Mouse (Mus musculus) left cerebral cortex, adult 18-20 months (tissue): Measurements from ENCODE around the gene Pak6. TPM values are rescaled to one million over a fixed set of nuclear protein-coding genes. Genes with fewer than 3 reads are reported as not detected.
A peak's percentile ranks its signal among the peaks of the same experiment; 100 is the strongest.

Source experiments
- DNase-seq, 2 experiments: peaks; one replicate each; pipeline ENCODE4 v3.0.0; 2021 to 2022; ENCODE audit warnings: low spot score in 2 of 2, mixed read lengths in 1 of 2
- total RNA-seq, 2 experiments: library from RNA; stranded (reverse); gene quantifications; 2 replicates each; pipeline ENCODE4 v1.2.3; 2021

The Pak6 gene
- total RNA-seq, 2 experiments from 2014 or later, result 79.7 to 86.4 TPM

- DNase-seq, result no peak
These were observed 33.6 kb downstream of the Pak6 start for GRCm38 (mm10) chr2:118696451-118697308.

DNA sequence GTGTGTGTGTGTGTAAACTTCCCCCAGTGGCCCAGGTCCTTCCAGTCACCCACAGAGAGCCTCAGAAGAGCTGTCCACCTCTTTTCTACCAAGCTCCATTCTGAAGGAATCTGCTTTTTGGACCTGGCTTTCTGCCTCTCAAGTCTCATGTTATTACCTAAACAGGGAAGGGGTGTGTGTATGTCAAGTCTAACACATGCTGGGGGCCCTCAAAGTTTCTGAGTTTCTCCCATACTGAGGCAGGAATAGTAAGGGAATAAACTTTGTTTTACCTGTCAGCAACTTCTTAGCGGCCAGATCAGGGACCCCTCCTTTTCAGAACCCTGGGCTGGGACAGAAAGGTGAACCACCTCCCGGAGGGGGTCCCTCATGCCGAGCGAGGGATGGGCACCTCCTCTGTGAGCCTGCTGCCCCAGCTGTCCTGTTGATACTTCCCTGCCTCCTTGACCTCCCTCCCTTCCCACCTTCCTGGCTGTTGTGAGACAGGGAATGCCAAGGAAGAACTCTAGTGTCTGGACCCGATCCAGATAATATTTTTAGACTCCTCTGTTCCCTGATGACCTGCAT is 34.3 kb downstream of the Pak6 start:
- no peak for DNase-seq

- DNase-seq, result no peak
These were observed 34.9 kb downstream of the Pak6 start for GRCm38 (mm10) chr2:118697955-118698354.

DNA sequence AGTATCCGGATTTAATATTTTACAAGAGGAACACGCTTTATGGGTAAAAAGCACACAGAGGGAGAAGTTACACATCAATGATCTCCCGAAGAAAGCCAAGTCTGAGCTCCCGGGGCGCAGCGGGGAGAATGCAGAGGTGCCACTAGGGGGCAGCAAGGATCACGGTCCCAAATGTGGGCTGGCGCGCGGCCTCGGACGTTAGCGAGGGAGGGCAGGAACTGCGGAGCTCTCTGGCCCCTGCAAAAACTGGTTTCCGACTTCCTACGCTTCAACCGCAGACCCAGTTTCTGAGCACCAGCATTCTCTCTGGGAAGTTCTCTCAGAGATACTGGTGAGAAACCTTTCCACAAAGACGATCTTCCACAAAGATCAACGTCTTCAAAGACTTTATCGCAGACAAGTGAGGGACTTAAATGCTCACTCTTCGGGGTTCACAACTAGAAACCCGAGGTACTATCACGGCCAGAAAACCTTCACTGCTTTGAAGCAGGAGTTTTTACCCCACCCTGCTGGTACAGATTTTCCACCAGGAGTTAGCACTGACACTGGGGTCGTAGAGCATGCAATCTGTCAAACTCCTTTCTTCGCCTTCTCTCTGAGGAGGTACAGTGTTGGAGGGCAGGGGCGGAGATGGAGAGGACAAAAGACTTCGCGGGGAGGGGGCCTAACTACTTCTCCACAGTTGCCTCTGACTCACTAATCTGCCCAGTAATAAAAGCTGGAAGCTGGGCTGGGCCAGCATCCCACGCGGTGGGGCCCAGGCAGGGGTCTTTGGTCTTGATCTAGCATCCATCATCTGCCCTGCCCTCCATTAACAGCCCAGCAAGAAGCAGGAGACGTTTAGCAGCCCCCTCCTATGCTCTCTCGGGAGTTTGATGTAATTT is 37.3 kb downstream of the Pak6 start:
- peak; percentile 73 to 82 for DNase-seq

DNA sequence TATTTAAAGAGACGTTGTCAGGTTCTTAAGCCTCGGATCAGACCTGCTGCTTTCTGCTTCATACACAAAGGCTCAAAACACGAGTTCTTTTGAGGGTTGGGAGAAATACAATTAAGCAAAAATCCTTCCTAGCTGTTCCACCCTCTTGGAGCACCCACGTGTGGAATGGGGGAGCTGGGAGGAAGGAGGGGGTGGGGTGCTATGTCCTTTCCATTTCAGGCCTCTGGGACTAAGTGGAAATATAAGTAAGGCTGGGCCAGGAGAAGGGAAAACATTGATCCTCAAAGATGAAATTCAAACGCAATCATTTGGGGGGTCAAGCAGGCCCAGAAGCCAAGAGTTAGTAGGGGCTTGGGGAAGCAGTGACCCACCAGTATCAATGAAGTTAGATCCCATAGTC is 38.1 kb downstream of the Pak6 start:
- no peak for DNase-seq

GRCm38 (mm10) chr2:118701971-118702882 is 39.1 kb downstream of the Pak6 start:
- no peak for DNase-seq

- peak; percentile 50 to 62 for DNase-seq
These were observed 40.0 kb downstream of the Pak6 start for GRCm38 (mm10) chr2:118702883-118703761.

- DNase-seq, result peak; percentile 44 to 58
These were observed 41.0 kb downstream of the Pak6 start, which contains the start of gene Ankrd63 for GRCm38 (mm10) chr2:118703913-118704730. TSS of gene Ankrd63 (minus strand) at chr2:118703963.

DNA sequence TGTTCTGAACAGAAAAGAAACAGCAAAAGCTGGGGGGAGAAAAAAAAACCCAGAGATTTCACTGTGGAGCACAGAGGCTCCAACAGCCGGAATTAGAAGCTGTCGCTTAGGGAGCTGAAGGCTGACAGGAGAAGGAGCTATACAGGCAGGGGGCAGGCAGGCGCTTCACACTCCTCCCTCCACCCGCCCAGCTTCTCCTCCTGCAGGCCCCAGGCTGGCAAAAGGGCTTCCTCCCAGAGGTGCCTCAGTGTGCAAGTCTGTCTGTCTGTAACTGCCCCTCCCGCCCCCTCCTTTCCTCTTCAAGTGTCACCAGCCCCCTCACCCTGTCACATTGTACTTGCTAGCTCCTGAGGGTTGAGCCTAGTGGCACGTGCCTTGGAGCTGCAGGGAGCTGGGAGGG is 43.3 kb downstream of the Pak6 start:
- peak in 1 of 2 experiments; percentile 45 for DNase-seq

DNA sequence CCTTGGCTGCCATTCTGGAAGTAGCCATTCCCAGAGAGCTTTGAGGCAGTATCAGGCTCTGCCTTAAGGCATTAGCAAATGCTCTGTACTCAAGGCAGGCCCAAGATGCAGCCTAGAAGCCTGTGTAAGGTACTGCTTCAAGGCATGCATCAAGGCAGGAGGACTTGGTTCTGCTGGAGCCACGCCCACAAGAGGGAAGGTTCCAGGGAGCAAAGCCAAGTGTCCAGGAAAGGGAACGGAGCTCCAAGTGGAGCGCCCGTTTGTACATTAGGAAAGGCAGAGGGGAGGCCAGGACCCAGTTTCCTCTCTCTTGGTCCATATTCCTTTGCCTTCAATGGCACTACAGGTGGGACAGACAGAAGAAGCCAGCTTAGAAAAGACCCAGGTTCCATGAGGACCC is 45.4 kb downstream of the Pak6 start:
- DNase-seq, result no peak

DNA sequence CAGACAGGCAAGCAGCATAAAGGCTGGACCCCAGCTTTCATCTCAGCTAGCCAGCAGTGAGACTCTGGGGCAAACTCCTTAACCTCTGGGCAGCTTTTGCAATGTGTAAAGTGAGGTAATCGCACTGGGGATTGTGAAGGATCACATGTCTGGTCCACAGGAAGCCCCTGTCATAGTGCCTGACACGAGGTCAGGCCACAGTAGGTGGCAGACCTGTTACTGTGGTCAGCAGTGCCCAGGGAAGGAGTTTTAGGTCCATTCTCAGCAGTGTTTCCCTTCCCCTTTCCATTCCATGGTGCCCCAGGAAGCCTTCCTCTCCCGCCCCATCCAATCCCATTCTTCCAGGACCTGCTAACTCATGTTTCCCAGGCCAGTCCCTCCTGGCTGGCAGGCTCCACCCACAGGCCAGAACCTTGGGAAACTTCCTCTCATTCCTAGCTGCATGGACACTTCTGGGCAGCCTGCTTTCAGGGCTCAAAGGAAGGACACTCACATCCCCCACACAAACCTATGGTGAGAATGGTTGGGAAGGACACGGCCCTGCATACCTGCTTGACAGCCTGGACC is 46.6 kb downstream of the Pak6 start:
- no peak for DNase-seq

DNA sequence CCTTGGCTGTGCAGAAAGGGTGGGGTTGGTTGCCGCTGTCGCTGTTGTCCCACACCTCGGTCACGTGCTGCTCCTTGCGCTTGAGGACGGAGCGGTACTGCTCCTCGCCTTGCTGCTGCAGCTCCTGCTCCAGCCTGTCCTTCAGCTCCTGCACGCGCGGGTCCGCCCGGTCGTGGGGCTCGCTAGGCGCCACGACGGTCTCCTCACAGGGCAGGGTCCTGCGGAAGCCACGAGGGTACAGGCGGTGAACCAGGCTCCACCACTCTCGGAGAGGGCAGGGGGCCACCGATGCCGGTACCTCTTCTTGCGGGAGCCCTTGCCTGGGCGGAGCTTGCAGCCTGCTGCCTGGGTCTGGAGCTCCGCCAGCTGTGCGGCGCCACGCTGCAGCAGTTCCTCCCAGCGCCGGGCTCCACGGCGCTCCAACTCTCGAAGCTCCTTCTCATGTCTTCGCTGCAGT is 48.0 kb downstream of the Pak6 start:
- peak; percentile 47 to 72 for DNase-seq

DNA sequence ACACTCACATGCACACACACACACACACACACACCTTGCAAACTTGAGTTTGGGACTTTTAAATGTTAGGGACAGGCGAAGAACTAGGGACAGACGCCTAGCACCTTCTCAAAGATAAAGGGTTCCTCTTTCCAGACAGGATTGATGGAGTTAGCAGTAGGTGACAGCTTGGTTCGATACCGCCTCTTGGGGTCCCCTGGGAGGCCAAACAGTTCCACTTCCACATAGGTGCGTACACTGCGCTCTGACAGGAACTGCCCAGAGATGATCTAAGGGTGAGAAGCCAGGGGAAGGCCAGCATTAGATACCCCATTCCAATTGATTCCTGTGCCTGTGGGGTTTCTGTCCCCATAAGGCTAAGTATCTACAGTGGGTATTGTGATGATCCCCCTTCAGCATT is 50.5 kb downstream of the Pak6 start:
- DNase-seq, result no peak

DNA sequence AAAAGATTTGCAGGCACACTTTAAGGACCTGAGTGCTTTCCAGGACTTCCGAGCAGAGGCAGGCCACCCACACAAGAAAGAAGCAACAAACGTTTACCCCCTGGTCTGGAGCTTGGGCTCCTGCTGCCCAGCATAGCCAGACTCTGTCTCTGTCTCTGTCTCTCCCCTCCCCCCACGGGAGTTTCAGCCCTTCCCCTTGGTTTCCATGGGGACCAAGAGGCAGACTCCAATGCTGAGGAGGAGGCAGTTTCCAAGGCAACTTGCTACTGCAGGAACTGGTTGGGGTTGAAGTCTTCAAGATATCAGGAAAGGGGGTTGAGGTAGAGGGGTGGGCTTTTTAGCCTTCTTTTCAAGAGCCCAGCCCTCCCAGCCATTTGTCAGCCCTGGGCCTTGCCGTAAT is 51.1 kb downstream of the Pak6 start:
- peak; percentile 73 to 75 for DNase-seq

- DNase-seq, result no peak
These were observed 53.6 kb downstream of the Pak6 start for GRCm38 (mm10) chr2:118716677-118717076.

- no peak for DNase-seq
These were observed 60.8 kb downstream of the Pak6 start for GRCm38 (mm10) chr2:118723693-118724486.

- no peak for DNase-seq
These were observed 62.4 kb downstream of the Pak6 start for GRCm38 (mm10) chr2:118725511-118725910.
